Comparison of ENCODE assay signal across 8 mouse cellular contexts in the genomic region with DNA sequence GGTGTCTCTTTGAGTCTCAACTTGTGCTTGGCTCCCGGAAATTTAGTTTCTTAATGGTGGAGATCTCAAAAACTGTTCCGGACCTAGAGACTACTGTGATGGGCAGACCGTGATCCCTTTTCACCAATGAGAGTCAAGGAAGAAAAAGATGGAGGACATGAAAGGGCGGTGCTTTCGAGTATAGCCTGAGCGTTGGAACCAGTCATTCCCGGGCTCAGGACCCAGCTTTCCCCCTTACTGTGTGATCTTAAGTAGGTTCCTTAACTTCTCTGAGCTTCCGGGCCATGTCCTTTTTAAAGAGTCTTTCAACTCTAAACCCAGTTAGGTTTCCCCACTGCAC. TPM values are rescaled to one million over a fixed set of nuclear protein-coding genes. Genes with fewer than 3 reads are reported as not detected.
DNase-seq lines count a peak whose midpoint lies in the region; ATAC-seq and TF ChIP-seq lines count a peak whose summit lies in the region.

No protein-coding gene starts in this region.

- TF ChIP-seq POLR2A in small intestine, adult 2 months (IDR thresholded peaks at IDR 0.05; ENCODE audit: low read depth, low read length), result no peak

- no peaks in the 10 kb centered on the region for H3K36me3 ChIP-seq in kidney, embryonic 16.5 days (ENCODE audit: insufficient read depth, low read length)
- H3K36me3 ChIP-seq in embryonic facial prominence, embryonic 13.5 days, result no peaks in the 10 kb centered on the region
- H3K36me3 ChIP-seq in hindbrain, embryonic 11.5 days (ENCODE audit: control insufficient read depth, insufficient read depth, low read length), result no peaks in the 10 kb centered on the region
- no peaks in the 10 kb centered on the region for H3K36me3 ChIP-seq in lung, embryonic 15.5 days
- no peaks in the 10 kb centered on the region for H3K36me3 ChIP-seq in small intestine, adult 2 months (ENCODE audit: control insufficient read depth, insufficient read depth, low read length)

- TF ChIP-seq CTCF in small intestine, adult 2 months (IDR thresholded peaks at IDR 0.05; ENCODE audit: extremely low read depth, insufficient read length, insufficient replicate concordance, low read depth, low read length), result no peak

- H3K4me2 ChIP-seq in kidney, embryonic 16.5 days (replicated peaks; ENCODE audit: low read depth, low read length), result peak overlapping the region; percentile 90
- peak overlapping the region; percentile 97 for H3K4me2 ChIP-seq in embryonic facial prominence, embryonic 13.5 days
- H3K4me2 ChIP-seq in hindbrain, embryonic 11.5 days (replicated peaks; ENCODE audit: low read depth, low read length), result peak overlapping the region; percentile 98
- peak overlapping the region; percentile 98 for H3K4me2 ChIP-seq in lung, embryonic 15.5 days

- peak overlapping the region; percentile 61 for H3K4me3 ChIP-seq in kidney, embryonic 16.5 days (ENCODE audit: low read length)
- H3K4me3 ChIP-seq in embryonic facial prominence, embryonic 13.5 days, result peak overlapping the region; percentile 67
- peak overlapping the region; percentile 60 for H3K4me3 ChIP-seq in hindbrain, embryonic 11.5 days (ENCODE audit: low read depth, low read length)
- peak overlapping the region; percentile 67 for H3K4me3 ChIP-seq in lung, embryonic 15.5 days
- H3K4me3 ChIP-seq in small intestine, adult 2 months (ENCODE audit: low read depth, low read length), result peak overlapping the region; percentile 70

- peaks cover 5% of the 10 kb centered on the region; the same call in 1 of the 2 replicates for H3K27me3 ChIP-seq in kidney, embryonic 16.5 days (ENCODE audit: insufficient read depth, low read length)
- H3K27me3 ChIP-seq in embryonic facial prominence, embryonic 13.5 days, result peaks cover 38% of the 10 kb centered on the region
- peaks cover 9% of the 10 kb centered on the region for H3K27me3 ChIP-seq in hindbrain, embryonic 11.5 days (ENCODE audit: control insufficient read depth, insufficient read depth, low read length)
- peaks cover 12% of the 10 kb centered on the region; the same call in 1 of the 2 replicates for H3K27me3 ChIP-seq in lung, embryonic 15.5 days
- H3K27me3 ChIP-seq in small intestine, adult 2 months (ENCODE audit: control insufficient read depth, insufficient read depth, low read length), result no peaks in the 10 kb centered on the region

- no peaks in the 10 kb centered on the region for H3K9me3 ChIP-seq in kidney, embryonic 16.5 days (ENCODE audit: low read length)
- no peaks in the 10 kb centered on the region for H3K9me3 ChIP-seq in embryonic facial prominence, embryonic 13.5 days
- no peaks in the 10 kb centered on the region for H3K9me3 ChIP-seq in hindbrain, embryonic 11.5 days (ENCODE audit: control insufficient read depth, low read length)
- H3K9me3 ChIP-seq in lung, embryonic 15.5 days, result no peaks in the 10 kb centered on the region

- no peak for DNase-seq in kidney, adult 8-10 months
- peak; percentile 93 for DNase-seq in R1 (ENCODE audit: low read depth, low spot score)
- no peak for DNase-seq in hindbrain, embryonic 11.5 days (ENCODE audit: low spot score)
- no peak for DNase-seq in testis, postnatal 10 days (ENCODE audit: low spot score)

- H3K27ac ChIP-seq in kidney, embryonic 16.5 days (ENCODE audit: low read length), result peak overlapping the region; percentile 84; the same call in 1 of the 2 replicates
- peak overlapping the region; percentile 62; the same call in 1 of the 2 replicates for H3K27ac ChIP-seq in embryonic facial prominence, embryonic 13.5 days
- peak overlapping the region; percentile 27; the same call in 1 of the 2 replicates for H3K27ac ChIP-seq in hindbrain, embryonic 11.5 days (ENCODE audit: low read depth, low read length)
- H3K27ac ChIP-seq in lung, embryonic 15.5 days, result peak overlapping the region; percentile 84
- H3K27ac ChIP-seq in small intestine, adult 2 months (ENCODE audit: insufficient read depth, low read depth, low read length), result peak overlapping the region; percentile 88

- H3K9ac ChIP-seq in kidney, embryonic 16.5 days (replicated peaks; ENCODE audit: low read length), result peak overlapping the region; percentile 79
- H3K9ac ChIP-seq in embryonic facial prominence, embryonic 13.5 days, result peak overlapping the region; percentile 77
- H3K9ac ChIP-seq in hindbrain, embryonic 11.5 days (ENCODE audit: low read depth, low read length), result peak overlapping the region; percentile 65
- H3K9ac ChIP-seq in lung, embryonic 15.5 days, result peak overlapping the region; percentile 64

- peak; percentile 37; the same call in 1 of the 2 replicates for ATAC-seq in kidney, embryonic 16.5 days (ENCODE audit: low FRiP score, low TSS enrichment)
- 0 out of 2 replicates have a peak, but pooled peaks have one; percentile 27 for ATAC-seq in embryonic facial prominence, embryonic 13.5 days (ENCODE audit: insufficient number of reproducible peaks, insufficient read depth, low FRiP score, low TSS enrichment, low read depth)
- ATAC-seq in hindbrain, embryonic 11.5 days (ENCODE audit: low FRiP score), result peak; percentile 30; the same call in 1 of the 2 replicates
- peak; percentile 74 for ATAC-seq in lung, embryonic 15.5 days (ENCODE audit: borderline replicate concordance, extremely low read depth, low FRiP score, low TSS enrichment)

- 2% methylated on average over 8 of the region's 8 CpGs for WGBS in kidney, embryonic 16.5 days
- 2% methylated on average over 8 of the region's 8 CpGs for WGBS in embryonic facial prominence, embryonic 13.5 days
- 1% methylated on average over 8 of the region's 8 CpGs for WGBS in hindbrain, embryonic 11.5 days
- WGBS in lung, embryonic 15.5 days, result 2% methylated on average over 8 of the region's 8 CpGs
- 10% methylated on average over 8 of the region's 8 CpGs for WGBS in small intestine, adult 2 months

- peaks cover 30% of the 10 kb centered on the region for H3K4me1 ChIP-seq in kidney, embryonic 16.5 days (ENCODE audit: insufficient read depth, low read length)
- peaks cover 26% of the 10 kb centered on the region for H3K4me1 ChIP-seq in embryonic facial prominence, embryonic 13.5 days
- H3K4me1 ChIP-seq in hindbrain, embryonic 11.5 days (replicated peaks; ENCODE audit: control insufficient read depth, insufficient read depth, low read length), result peaks cover 4% of the 10 kb centered on the region; the same call in 1 of the 2 replicates
- peaks cover 26% of the 10 kb centered on the region for H3K4me1 ChIP-seq in lung, embryonic 15.5 days
- peaks cover 31% of the 10 kb centered on the region for H3K4me1 ChIP-seq in small intestine, adult 2 months (ENCODE audit: control insufficient read depth, insufficient read depth, insufficient read length, low read length)

RNA-seq across cellular contexts. Expression of a gene that starts 0.8 kb away (rescaled TPM):
- 0.35 and 0.46 TPM in 2 replicates for polyA plus RNA-seq in kidney, embryonic 16.5 days (2015; fragmentation: Nextera tagmentation; extraction: Ambion mirVana)
- 0.35 TPM in 1 of 2 replicates, not detected in the other for polyA plus RNA-seq in embryonic facial prominence, embryonic 13.5 days (2015; fragmentation: Nextera tagmentation; extraction: Ambion mirVana)
- polyA plus RNA-seq in hindbrain, embryonic 11.5 days (2014; fragmentation: Nextera tagmentation; extraction: Ambion mirVana), result not detected in 2 replicates
- polyA plus RNA-seq in lung, embryonic 15.5 days (2015; fragmentation: Nextera tagmentation; extraction: Ambion mirVana), result 0.46 and 0.57 TPM in 2 replicates
- 0.24 and 1.1 TPM in 2 replicates for polyA plus RNA-seq in small intestine, adult 2 months (2012; rRNA removed)

RNA-seq across cellular contexts. Expression of a gene that starts 6.8 kb away (rescaled TPM):
- polyA plus RNA-seq in kidney, embryonic 16.5 days (2015; fragmentation: Nextera tagmentation; extraction: Ambion mirVana), result 131 and 152 TPM in 2 replicates
- 132 and 164 TPM in 2 replicates for polyA plus RNA-seq in embryonic facial prominence, embryonic 13.5 days (2015; fragmentation: Nextera tagmentation; extraction: Ambion mirVana)
- 96.6 and 130 TPM in 2 replicates for polyA plus RNA-seq in hindbrain, embryonic 11.5 days (2014; fragmentation: Nextera tagmentation; extraction: Ambion mirVana)
- polyA plus RNA-seq in lung, embryonic 15.5 days (2015; fragmentation: Nextera tagmentation; extraction: Ambion mirVana), result 109 and 121 TPM in 2 replicates
- 6.6 and 18.0 TPM in 2 replicates for polyA plus RNA-seq in small intestine, adult 2 months (2012; rRNA removed)

RNA-seq across cellular contexts. Expression of a gene that starts 39.5 kb away (rescaled TPM):
- polyA plus RNA-seq in kidney, embryonic 16.5 days (2015; fragmentation: Nextera tagmentation; extraction: Ambion mirVana), result 0.44 and 0.72 TPM in 2 replicates
- polyA plus RNA-seq in embryonic facial prominence, embryonic 13.5 days (2015; fragmentation: Nextera tagmentation; extraction: Ambion mirVana), result 0.52 and 0.56 TPM in 2 replicates
- polyA plus RNA-seq in hindbrain, embryonic 11.5 days (2014; fragmentation: Nextera tagmentation; extraction: Ambion mirVana), result 0.28 and 0.52 TPM in 2 replicates
- not detected in 2 replicates for polyA plus RNA-seq in lung, embryonic 15.5 days (2015; fragmentation: Nextera tagmentation; extraction: Ambion mirVana)
- 0.05 and 0.23 TPM in 2 replicates for polyA plus RNA-seq in small intestine, adult 2 months (2012; rRNA removed)

Comparison
In these comparisons a context has a peak if more than half of its experiments do, and no peak if none do; other contexts are left out.
1. H3K27ac ChIP-seq: peak in every context shown above with its lines; median percentile 88 in small intestine, adult 2 months; 84 in kidney, embryonic 16.5 days; 84 in lung, embryonic 15.5 days; 62 in embryonic facial prominence, embryonic 13.5 days; 27 in hindbrain, embryonic 11.5 days.